8 mouse cellular contexts compared by ENCODE assay signal in the genomic region with DNA sequence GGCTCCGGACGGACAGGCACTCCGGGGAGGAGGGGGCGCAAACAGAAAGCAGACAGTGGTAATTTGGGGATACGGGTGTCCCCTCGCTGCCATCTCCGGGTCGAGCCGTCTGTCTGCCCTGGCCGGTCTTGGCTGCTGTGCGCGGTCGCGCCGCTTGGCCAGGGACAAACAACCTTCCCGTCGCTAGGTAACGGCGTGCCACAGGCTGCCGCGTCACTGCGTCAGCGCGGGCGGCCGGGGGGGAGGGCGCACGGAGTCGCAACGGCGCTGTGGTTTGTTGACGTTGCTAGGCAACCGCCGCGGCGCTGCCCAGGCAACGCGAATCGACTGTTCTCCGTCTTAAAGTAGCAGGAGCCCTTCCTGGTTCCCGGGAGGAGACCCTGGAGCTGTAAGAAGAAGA. TPM values are rescaled to one million over a fixed set of nuclear protein-coding genes. Genes with fewer than 3 reads are reported as not detected.
DNase-seq lines count a peak whose midpoint lies in the region; TF ChIP-seq lines count a peak whose summit lies in the region.

No protein-coding gene starts in this region.

- H3K27me3 ChIP-seq in megakaryocyte, embryonic 14.5 days (replicated peaks) = peaks cover 59% of the 10 kb centered on the region

- TF ChIP-seq POLR2A in cortical plate, adult 2 months (IDR thresholded peaks at IDR 0.05; ENCODE audit: extremely low read depth, insufficient read depth, low read length) = peak; percentile 81

- peak overlapping the region; percentile 63 for H3K4me3 ChIP-seq in cortical plate, adult 2 months (ENCODE audit: insufficient read depth, low read length)
- peak overlapping the region; percentile 92 for H3K4me3 ChIP-seq in megakaryocyte, embryonic 14.5 days (replicated peaks)

- peak; percentile 97 to 98 for DNase-seq in adrenal gland, adult (ENCODE audit: inconsistent age in 2 of 2, low spot score in 1 of 2)
- peak; percentile 92 to 95 for DNase-seq in gastrocnemius, adult 8-10 months (ENCODE audit: low spot score in 2 of 2)
- DNase-seq in hindlimb bud, embryonic 11.5 days (ENCODE audit: extremely low spot score, low read depth, low spot score) = peak; percentile 88
- peak; percentile 83 to 94 for DNase-seq in left cerebral cortex, adult 9 months (ENCODE audit: low spot score in 2 of 2)
- DNase-seq in right cerebral cortex, adult 2 months (ENCODE audit: low spot score in 2 of 2) = peak; percentile 94 to 96
- peak; percentile 90 for DNase-seq in urinary bladder, postnatal 10 days (ENCODE audit: low spot score)

- H3K4me1 ChIP-seq in cortical plate, adult 2 months (ENCODE audit: control insufficient read depth, insufficient read depth, low read length) = peaks cover 2% of the 10 kb centered on the region; the same call in 1 of the 2 replicates
- peaks cover 83% of the 10 kb centered on the region for H3K4me1 ChIP-seq in megakaryocyte, embryonic 14.5 days

- no peaks in the 10 kb centered on the region for H3K36me3 ChIP-seq in megakaryocyte, embryonic 14.5 days (replicated peaks; ENCODE audit: low read length)

- no peaks in the 10 kb centered on the region for H3K9me3 ChIP-seq in megakaryocyte, embryonic 14.5 days

- H3K27ac ChIP-seq in cortical plate, adult 2 months (ENCODE audit: insufficient read depth, low read length) = peak overlapping the region; percentile 65

- no peak for TF ChIP-seq CTCF in cortical plate, adult 2 months (IDR thresholded peaks at IDR 0.05; ENCODE audit: extremely low read depth, insufficient read depth, low read length)

RNA-seq across cellular contexts. Expression of gene Fosb, which starts 10.1 kb away (rescaled TPM):
- 5.1 and 7.1 TPM in 2 replicates for polyA plus RNA-seq in cortical plate, adult 2 months (2012; rRNA removed)
- total RNA-seq in gastrocnemius, adult 8-10 months (2022) = under 1 TPM; 0.16 to 0.86 (median 0.30) TPM
- polyA plus RNA-seq in megakaryocyte, embryonic 14.5 days (2012; ENCODE audit: insufficient read depth, low replicate concordance) = 12.9 and 33.1 TPM in 2 replicates

RNA-seq across cellular contexts. Expression of gene Ercc1, which starts 24.7 kb away (rescaled TPM):
- polyA plus RNA-seq in cortical plate, adult 2 months (2012; rRNA removed) = 53.8 and 59.1 TPM in 2 replicates
- total RNA-seq in gastrocnemius, adult 8-10 months (2022) = 10 to 100 TPM; 27.1 to 33.7 (median 28.7) TPM
- 36.5 and 52.2 TPM in 2 replicates for polyA plus RNA-seq in megakaryocyte, embryonic 14.5 days (2012; ENCODE audit: insufficient read depth, low replicate concordance)

RNA-seq across cellular contexts. Expression of gene Rtn2, which starts 37.5 kb away (rescaled TPM):
- polyA plus RNA-seq in cortical plate, adult 2 months (2012; rRNA removed) = 140 TPM in 2 replicates
- 1,000 to 10,000 TPM; 1,093 to 1,223 (median 1,133) TPM for total RNA-seq in gastrocnemius, adult 8-10 months (2022)
- polyA plus RNA-seq in megakaryocyte, embryonic 14.5 days (2012; ENCODE audit: insufficient read depth, low replicate concordance) = 6.1 and 8.4 TPM in 2 replicates

RNA-seq across cellular contexts. Expression of gene Cd3eap, which starts 39.4 kb away (rescaled TPM):
- 14.4 and 14.6 TPM in 2 replicates for polyA plus RNA-seq in cortical plate, adult 2 months (2012; rRNA removed)
- 10 to 100 TPM in 3 of 4 experiments, 1 to 10 TPM in 1; 8.9 to 13.9 (median 11.2) TPM for total RNA-seq in gastrocnemius, adult 8-10 months (2022)
- polyA plus RNA-seq in megakaryocyte, embryonic 14.5 days (2012; ENCODE audit: insufficient read depth, low replicate concordance) = 13.3 and 50.4 TPM in 2 replicates

RNA-seq across cellular contexts. Expression of gene Ppp1r13l, which starts 39.6 kb away (rescaled TPM):
- 5.0 and 5.4 TPM in 2 replicates for polyA plus RNA-seq in cortical plate, adult 2 months (2012; rRNA removed)
- 1 to 10 TPM; 2.8 to 6.3 (median 4.1) TPM for total RNA-seq in gastrocnemius, adult 8-10 months (2022)
- polyA plus RNA-seq in megakaryocyte, embryonic 14.5 days (2012; ENCODE audit: insufficient read depth, low replicate concordance) = 21.5 and 54.3 TPM in 2 replicates

Comparison
In these comparisons a context has a peak if more than half of its experiments do, and no peak if none do; other contexts are left out.
1. Peak in every context shown above with its lines: DNase-seq, H3K4me3 ChIP-seq and H3K27ac ChIP-seq.
2. RNA of gene Rtn2, which starts 37.5 kb away (polyA plus RNA-seq): 140 TPM in cortical plate, adult 2 months; 6.1 to 8.4 TPM in megakaryocyte, embryonic 14.5 days; every median in the first group is over 10 times any median in the second.